Mouse (Mus musculus): Measurements from ENCODE around the gene Eno4. TPM values are rescaled to one million over a fixed set of nuclear protein-coding genes. Genes with fewer than 3 reads are reported as not detected.

Eno4 gene
- total RNA-seq, 1 experiment from 2014 or later: not detected

GRCm38 (mm10) chr19:58968731-58969506, 25.7 kb downstream of the Eno4 start:
- ATAC-seq (replicated peaks; ENCODE audit: insufficient number of reproducible peaks, low FRiP score, low TSS enrichment, poor library complexity, severe bottlenecking): no peak

GRCm38 (mm10) chr19:58970826-58971225, 27.6 kb downstream of the Eno4 start:
- ATAC-seq (replicated peaks; ENCODE audit: insufficient number of reproducible peaks, low FRiP score, low TSS enrichment, poor library complexity, severe bottlenecking): no peak

GRCm38 (mm10) chr19:58974126-58974525, 30.9 kb downstream of the Eno4 start:
- no peak for ATAC-seq (replicated peaks; ENCODE audit: insufficient number of reproducible peaks, low FRiP score, low TSS enrichment, poor library complexity, severe bottlenecking)

- no peak for ATAC-seq (replicated peaks; ENCODE audit: insufficient number of reproducible peaks, low FRiP score, low TSS enrichment, poor library complexity, severe bottlenecking)
These were observed 32.1 kb downstream of the Eno4 start for GRCm38 (mm10) chr19:58975216-58975863.

GRCm38 (mm10) chr19:58978401-58979171, 35.4 kb downstream of the Eno4 start:
- no peak for ATAC-seq (replicated peaks; ENCODE audit: insufficient number of reproducible peaks, low FRiP score, low TSS enrichment, poor library complexity, severe bottlenecking)

- no peak for ATAC-seq (replicated peaks; ENCODE audit: insufficient number of reproducible peaks, low FRiP score, low TSS enrichment, poor library complexity, severe bottlenecking)
These were observed 36.3 kb downstream of the Eno4 start for GRCm38 (mm10) chr19:58979436-58980055.

GRCm38 (mm10) chr19:58980056-58980440, 36.8 kb downstream of the Eno4 start:
- no peak for ATAC-seq (replicated peaks; ENCODE audit: insufficient number of reproducible peaks, low FRiP score, low TSS enrichment, poor library complexity, severe bottlenecking)

GRCm38 (mm10) chr19:58981571-58981970, 38.3 kb downstream of the Eno4 start:
- ATAC-seq (replicated peaks; ENCODE audit: insufficient number of reproducible peaks, low FRiP score, low TSS enrichment, poor library complexity, severe bottlenecking): no peak

- no peak for ATAC-seq (replicated peaks; ENCODE audit: insufficient number of reproducible peaks, low FRiP score, low TSS enrichment, poor library complexity, severe bottlenecking)
These were observed 59.6 kb downstream of the Eno4 start for GRCm38 (mm10) chr19:59002827-59003226.

- ATAC-seq (replicated peaks; ENCODE audit: insufficient number of reproducible peaks, low FRiP score, low TSS enrichment, poor library complexity, severe bottlenecking): no peak
These were observed 63.5 kb downstream of the Eno4 start for GRCm38 (mm10) chr19:59006577-59007340.

- no peak for ATAC-seq (replicated peaks; ENCODE audit: insufficient number of reproducible peaks, low FRiP score, low TSS enrichment, poor library complexity, severe bottlenecking)
These were observed 67.6 kb downstream of the Eno4 start for GRCm38 (mm10) chr19:59010802-59011201.

Other genes with a start within 250 kb of the Eno4 start
- not detected in 3 replicates for gene Pnliprp1, start 214.5 kb upstream of the Eno4 start, total RNA-seq (2017)
- not detected in 3 replicates for gene Pnliprp2, start 183.7 kb upstream of the Eno4 start, total RNA-seq (2017)
- not detected in 3 replicates for gene 1700019N19Rik, start 149.0 kb upstream of the Eno4 start, total RNA-seq (2017)
- gene Hspa12a, start 229 bp downstream of the Eno4 start, total RNA-seq (2017): 0.10 to 1.2 TPM (median 0.76 TPM) in 3 replicates
- gene Shtn1, start 132.7 kb downstream of the Eno4 start, total RNA-seq (2017): 4.2 to 9.3 TPM (median 6.3 TPM) in 3 replicates
- not detected in 3 replicates for gene Vax1, start 226.6 kb downstream of the Eno4 start, total RNA-seq (2017)

All from monocyte, adult 5-6 weeks (primary cell).